22 mouse cellular contexts compared by ENCODE assay signal in genomic region chr3:65175819-65176218, GRCm38 (mm10).
DNase-seq lines count a peak whose midpoint lies in the region; ATAC-seq and TF ChIP-seq lines count a peak whose summit lies in the region.
"Had no signal": no experiment of that assay in that cellular context is flagged by ENCODE, and none has a peak within 500 bp of the region (broad histone marks: within the 10 kb centered on the region; RNA-seq: fewer than 3 reads in every experiment).

No protein-coding gene starts in this region.

- no peak overlapping the region for H3K9ac ChIP-seq in kidney, embryonic 14.5 days (ENCODE audit: low read depth, low read length)
- H3K9ac ChIP-seq: embryonic facial prominence, embryonic 13.5 days; forebrain, embryonic 12.5 days; hindbrain, embryonic 12.5 days had no signal

- H3K27ac ChIP-seq in cerebellum, adult 2 months (ENCODE audit: insufficient read depth, low read length) = no peak overlapping the region
- H3K27ac ChIP-seq in kidney, embryonic 14.5 days (ENCODE audit: low read depth, low read length) = no peak overlapping the region
- H3K27ac ChIP-seq: embryonic facial prominence, embryonic 13.5 days; forebrain, embryonic 12.5 days; heart, embryonic 10.5 days; hindbrain, embryonic 12.5 days had no signal

- no peak overlapping the region for H3K4me2 ChIP-seq in kidney, embryonic 14.5 days (replicated peaks; ENCODE audit: low read depth, low read length)
- H3K4me2 ChIP-seq: embryonic facial prominence, embryonic 13.5 days; forebrain, embryonic 12.5 days; hindbrain, embryonic 12.5 days had no signal

- no peak for TF ChIP-seq POLR2A in cerebellum, adult 2 months (IDR thresholded peaks at IDR 0.05; ENCODE audit: borderline replicate concordance, insufficient read depth, low read length)

- H3K36me3 ChIP-seq in kidney, embryonic 14.5 days (ENCODE audit: control insufficient read depth, insufficient read depth, low read length) = no peaks in the 10 kb centered on the region
- H3K36me3 ChIP-seq: embryonic facial prominence, embryonic 13.5 days; forebrain, embryonic 12.5 days; heart, embryonic 10.5 days; hindbrain, embryonic 12.5 days had no signal

- H3K9me3 ChIP-seq in kidney, embryonic 14.5 days (ENCODE audit: control insufficient read depth, low read length) = no peaks in the 10 kb centered on the region
- H3K9me3 ChIP-seq: embryonic facial prominence, embryonic 13.5 days; forebrain, embryonic 12.5 days; heart, embryonic 10.5 days; hindbrain, embryonic 12.5 days had no signal

- H3K4me1 ChIP-seq in cerebellum, adult 2 months (ENCODE audit: control insufficient read depth, insufficient read depth, low read length) = peaks cover 10% of the 10 kb centered on the region; the same call in 1 of the 2 replicates
- H3K4me1 ChIP-seq in kidney, embryonic 14.5 days (ENCODE audit: control insufficient read depth, insufficient read depth, low read length) = no peaks in the 10 kb centered on the region
- H3K4me1 ChIP-seq: embryonic facial prominence, embryonic 13.5 days; forebrain, embryonic 12.5 days; heart, embryonic 10.5 days; hindbrain, embryonic 12.5 days had no signal

- DNase-seq in cerebellum, adult 2 months = peak; percentile 19 to 27
- DNase-seq in cerebellum, adult 9-10 months = no peak
- peak; percentile 25 to 40 for DNase-seq in frontal cortex, postnatal 36 days (ENCODE audit: low spot score in 2 of 2)
- DNase-seq in frontal cortex, postnatal 25 days (ENCODE audit: low spot score in 2 of 2) = no peak
- DNase-seq in right cerebral cortex, adult 18-20 months = peak; percentile 25
- DNase-seq in right cerebral cortex, postnatal 4 days = no peak
- peak; percentile 13 for DNase-seq in left cerebral cortex, postnatal 4 days
- DNase-seq: adrenal gland, adult 2 months; adrenal gland, postnatal 36 days; gastrocnemius, postnatal 10 days; heart, adult 18-20 months; heart, postnatal 10 days; heart, postnatal 4 days had no signal

- intact Hi-C loops in left cerebral cortex, postnatal 4 days (cut with DNase I) = no loop called here

- H3K27me3 ChIP-seq in cerebellum, adult 2 months (ENCODE audit: control insufficient read depth, insufficient read depth, low read length) = no peaks in the 10 kb centered on the region
- no peaks in the 10 kb centered on the region for H3K27me3 ChIP-seq in kidney, embryonic 14.5 days (ENCODE audit: control insufficient read depth, insufficient read depth, low read length)
- H3K27me3 ChIP-seq: embryonic facial prominence, embryonic 13.5 days; forebrain, embryonic 12.5 days; hindbrain, embryonic 12.5 days had no signal

- TF ChIP-seq CTCF in cerebellum, adult 2 months (IDR thresholded peaks at IDR 0.05; ENCODE audit: borderline replicate concordance, insufficient read depth, low read depth, low read length) = no peak

- WGBS in cerebellum, adult 2 months = 45% methylated on average over 4 of the region's 4 CpGs
- 62% methylated on average over 4 of the region's 4 CpGs for WGBS in kidney, embryonic 14.5 days

- no peak overlapping the region for H3K4me3 ChIP-seq in cerebellum, adult 2 months (replicated peaks; ENCODE audit: insufficient read depth, low read depth, low read length)
- H3K4me3 ChIP-seq in kidney, embryonic 14.5 days (ENCODE audit: low read length) = no peak overlapping the region
- H3K4me3 ChIP-seq: embryonic facial prominence, embryonic 13.5 days; forebrain, embryonic 12.5 days; heart, embryonic 10.5 days; hindbrain, embryonic 12.5 days had no signal

- no peak for ATAC-seq in kidney, embryonic 14.5 days (ENCODE audit: low FRiP score, low TSS enrichment)
- ATAC-seq: forebrain, embryonic 16.5 days; hindbrain, embryonic 16.5 days; inflammation-experienced regulatory T-cells, adult 6 months; intestine, postnatal 0 days had no signal

Comparison
In these comparisons a context has a peak if more than half of its experiments do, and no peak if none do; other contexts are left out.
1. DNase-seq: peak in cerebellum, adult 2 months (2 of 2), frontal cortex, postnatal 36 days (2 of 2), right cerebral cortex, adult 18-20 months (single experiment) and left cerebral cortex, postnatal 4 days (single experiment); none in cerebellum, adult 9-10 months (single experiment), frontal cortex, postnatal 25 days (0 of 2) and right cerebral cortex, postnatal 4 days (single experiment).